ENCODE assay signal across 11 mouse cellular contexts in the genomic region with DNA sequence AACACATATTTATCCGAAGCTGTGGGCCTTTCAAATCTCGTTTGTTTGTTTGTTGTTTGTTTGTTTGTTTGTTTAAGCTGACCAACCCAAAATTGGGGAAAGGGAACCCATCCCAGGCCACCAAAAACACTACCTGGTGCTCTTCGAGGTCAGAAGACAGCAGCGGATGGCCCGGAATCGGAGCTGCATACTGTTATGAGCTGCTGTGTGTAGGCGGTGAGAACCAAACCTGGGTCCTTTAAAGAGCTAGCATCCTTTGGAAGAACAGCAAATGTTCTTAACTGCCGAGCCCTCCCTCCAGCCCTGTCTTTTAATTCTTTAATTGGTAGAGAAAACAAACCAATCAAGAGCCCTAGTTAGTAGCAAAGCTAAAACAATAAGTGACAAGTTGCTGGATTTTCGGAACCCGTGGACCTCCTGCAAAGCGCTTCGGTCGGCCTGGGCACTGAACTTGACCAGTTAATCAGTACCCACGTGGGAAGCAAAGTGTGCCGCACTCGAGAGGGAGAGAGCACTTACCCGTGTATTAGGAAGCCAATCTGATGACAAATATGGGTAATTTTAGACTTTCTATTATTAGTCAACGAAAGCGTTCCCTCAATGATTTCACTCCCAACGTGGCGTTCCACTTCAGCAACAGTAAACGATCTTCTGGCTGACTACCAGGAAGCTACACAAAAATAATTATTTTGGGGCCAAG. TPM values are rescaled to one million over a fixed set of nuclear protein-coding genes. Genes with fewer than 3 reads are reported as not detected.
DNase-seq lines count a peak whose midpoint lies in the region; ATAC-seq lines count a peak whose summit lies in the region.
"Had no signal": no experiment of that assay in that cellular context is flagged by ENCODE, and none has a peak within 500 bp of the region (broad histone marks: within the 10 kb centered on the region; RNA-seq: fewer than 3 reads in every experiment).

No protein-coding gene starts in this region.

- no peak overlapping the region for H3K4me3 ChIP-seq in midbrain, embryonic 16.5 days (ENCODE audit: low read depth, low read length)
- H3K4me3 ChIP-seq in midbrain, embryonic 11.5 days (ENCODE audit: low read depth, low read length), result no peak overlapping the region
- H3K4me3 ChIP-seq in heart, embryonic 12.5 days, result no peak overlapping the region
- H3K4me3 ChIP-seq in stomach, embryonic 16.5 days (replicated peaks; ENCODE audit: low read length), result no peak overlapping the region
- H3K4me3 ChIP-seq: embryonic facial prominence, embryonic 15.5 days; midbrain, embryonic 15.5 days had no signal

- no peaks in the 10 kb centered on the region for H3K36me3 ChIP-seq in midbrain, embryonic 16.5 days (ENCODE audit: control insufficient read depth, insufficient read depth, low read length)
- no peaks in the 10 kb centered on the region for H3K36me3 ChIP-seq in midbrain, embryonic 11.5 days (ENCODE audit: control insufficient read depth, insufficient read depth, low read length)
- H3K36me3 ChIP-seq in heart, embryonic 12.5 days, result no peaks in the 10 kb centered on the region
- no peaks in the 10 kb centered on the region for H3K36me3 ChIP-seq in stomach, embryonic 16.5 days (ENCODE audit: control insufficient read depth, insufficient read depth, low read length)
- H3K36me3 ChIP-seq: embryonic facial prominence, embryonic 15.5 days; midbrain, embryonic 15.5 days had no signal

- 82% methylated on average over 22 of the region's 22 CpGs for WGBS in midbrain, embryonic 16.5 days
- WGBS in midbrain, embryonic 11.5 days, result 85% methylated on average over 22 of the region's 22 CpGs
- WGBS in heart, embryonic 12.5 days, result 59% methylated on average over 22 of the region's 22 CpGs
- 61% methylated on average over 22 of the region's 22 CpGs for WGBS in stomach, embryonic 16.5 days

- H3K27ac ChIP-seq in midbrain, embryonic 16.5 days (ENCODE audit: low read length), result peak overlapping the region; percentile 18; the same call in 1 of the 2 replicates
- no peak overlapping the region for H3K27ac ChIP-seq in midbrain, embryonic 11.5 days (ENCODE audit: low read depth, low read length)
- peak overlapping the region; percentile 75 for H3K27ac ChIP-seq in heart, embryonic 12.5 days (ENCODE audit: poor library complexity, severe bottlenecking)
- H3K27ac ChIP-seq in stomach, embryonic 16.5 days (ENCODE audit: low read length), result peak overlapping the region; percentile 56

- H3K9ac ChIP-seq in midbrain, embryonic 16.5 days (ENCODE audit: low read depth, low read length), result no peak overlapping the region
- no peak overlapping the region for H3K9ac ChIP-seq in midbrain, embryonic 11.5 days (ENCODE audit: low read length)
- no peak overlapping the region for H3K9ac ChIP-seq in heart, embryonic 12.5 days
- H3K9ac ChIP-seq in stomach, embryonic 16.5 days (ENCODE audit: low read length), result no peak overlapping the region
- H3K9ac ChIP-seq: embryonic facial prominence, embryonic 15.5 days; midbrain, embryonic 15.5 days had no signal

- ATAC-seq in midbrain, embryonic 16.5 days, result no peak
- no peak for ATAC-seq in midbrain, embryonic 11.5 days (ENCODE audit: low FRiP score)
- ATAC-seq in heart, embryonic 12.5 days (ENCODE audit: insufficient number of reproducible peaks, low FRiP score), result no peak
- no peak for ATAC-seq in stomach, embryonic 16.5 days (ENCODE audit: insufficient read depth, low FRiP score)
- ATAC-seq: midbrain, embryonic 15.5 days had no signal

- no peak overlapping the region for H3K4me2 ChIP-seq in midbrain, embryonic 16.5 days (ENCODE audit: low read length)
- no peak overlapping the region for H3K4me2 ChIP-seq in midbrain, embryonic 11.5 days
- H3K4me2 ChIP-seq in heart, embryonic 12.5 days, result peak overlapping the region; percentile 18
- 0 out of 2 replicates have a peak overlapping the region, but pooled peaks have one; percentile 4 for H3K4me2 ChIP-seq in stomach, embryonic 16.5 days (ENCODE audit: low read depth, low read length)
- H3K4me2 ChIP-seq: embryonic facial prominence, embryonic 15.5 days; midbrain, embryonic 15.5 days had no signal

- intact Hi-C loops in left cerebral cortex, postnatal 36 days (cut with DNase I), result no loop called here

- H3K9me3 ChIP-seq in midbrain, embryonic 16.5 days (replicated peaks; ENCODE audit: control insufficient read depth, low read length, poor library complexity, severe bottlenecking), result no peaks in the 10 kb centered on the region
- H3K9me3 ChIP-seq in midbrain, embryonic 11.5 days (ENCODE audit: control insufficient read depth, low read length), result no peaks in the 10 kb centered on the region
- no peaks in the 10 kb centered on the region for H3K9me3 ChIP-seq in heart, embryonic 12.5 days (replicated peaks)
- H3K9me3 ChIP-seq in stomach, embryonic 16.5 days (replicated peaks; ENCODE audit: control insufficient read depth, low read length), result no peaks in the 10 kb centered on the region
- H3K9me3 ChIP-seq: embryonic facial prominence, embryonic 15.5 days; midbrain, embryonic 15.5 days had no signal

- no peak for DNase-seq in midbrain, embryonic 11.5 days (ENCODE audit: low spot score, missing footprints)
- peak; percentile 61 for DNase-seq in kidney, postnatal 10 days
- no peak for DNase-seq in ovary, postnatal 36 days (ENCODE audit: low spot score)
- no peak for DNase-seq in left cerebral cortex, postnatal 36 days (ENCODE audit: low spot score in 2 of 2)
- DNase-seq: right cerebral cortex, postnatal 25 days had no signal

- no peaks in the 10 kb centered on the region for H3K27me3 ChIP-seq in midbrain, embryonic 16.5 days (ENCODE audit: control insufficient read depth, insufficient read depth, low read depth, low read length)
- H3K27me3 ChIP-seq in midbrain, embryonic 11.5 days (ENCODE audit: control insufficient read depth, insufficient read depth, low read length), result no peaks in the 10 kb centered on the region
- H3K27me3 ChIP-seq in heart, embryonic 12.5 days (replicated peaks), result no peaks in the 10 kb centered on the region
- no peaks in the 10 kb centered on the region for H3K27me3 ChIP-seq in stomach, embryonic 16.5 days (ENCODE audit: control insufficient read depth, insufficient read depth, low read length)
- H3K27me3 ChIP-seq: embryonic facial prominence, embryonic 15.5 days; midbrain, embryonic 15.5 days had no signal

- peaks cover 26% of the 10 kb centered on the region for H3K4me1 ChIP-seq in midbrain, embryonic 16.5 days (ENCODE audit: control insufficient read depth, insufficient read depth, low read length)
- H3K4me1 ChIP-seq in midbrain, embryonic 11.5 days (ENCODE audit: control insufficient read depth, insufficient read depth, low read length), result peaks cover 15% of the 10 kb centered on the region
- peaks cover 42% of the 10 kb centered on the region for H3K4me1 ChIP-seq in heart, embryonic 12.5 days (replicated peaks)
- peaks cover 17% of the 10 kb centered on the region for H3K4me1 ChIP-seq in stomach, embryonic 16.5 days (ENCODE audit: control insufficient read depth, insufficient read depth, low read length)

RNA-seq across cellular contexts. Expression of gene Ina, which starts 45.1 kb away (rescaled TPM):
- polyA plus RNA-seq in midbrain, embryonic 16.5 days (2015; fragmentation: Nextera tagmentation; extraction: Ambion mirVana), result 424 and 528 TPM in 2 replicates
- 179 and 186 TPM in 2 replicates for polyA plus RNA-seq in midbrain, embryonic 11.5 days (2014; fragmentation: Nextera tagmentation; extraction: Ambion mirVana)
- 0.24 and 0.86 TPM in 2 replicates for polyA plus RNA-seq in heart, embryonic 12.5 days (2016; fragmentation: Nextera tagmentation; extraction: Ambion mirVana)
- 5.7 and 6.5 TPM in 2 replicates for polyA plus RNA-seq in stomach, embryonic 16.5 days (2015; fragmentation: Nextera tagmentation; extraction: Ambion mirVana)
- total RNA-seq in left cerebral cortex, postnatal 36 days (2021), result 100 to 1,000 TPM; 209 to 221 TPM
- total RNA-seq: heart, postnatal 10 days had no signal

RNA-seq across cellular contexts. Expression of gene Nt5c2, which starts 45.5 kb away (rescaled TPM):
- 85.7 and 93.4 TPM in 2 replicates for polyA plus RNA-seq in midbrain, embryonic 16.5 days (2015; fragmentation: Nextera tagmentation; extraction: Ambion mirVana)
- 73.5 and 79.6 TPM in 2 replicates for polyA plus RNA-seq in midbrain, embryonic 11.5 days (2014; fragmentation: Nextera tagmentation; extraction: Ambion mirVana)
- polyA plus RNA-seq in heart, embryonic 12.5 days (2016; fragmentation: Nextera tagmentation; extraction: Ambion mirVana), result 108 and 111 TPM in 2 replicates
- 86.4 and 91.2 TPM in 2 replicates for polyA plus RNA-seq in stomach, embryonic 16.5 days (2015; fragmentation: Nextera tagmentation; extraction: Ambion mirVana)
- 10 to 100 TPM; 68.1 to 78.8 TPM for total RNA-seq in left cerebral cortex, postnatal 36 days (2021)

Comparison
In these comparisons a context has a peak if more than half of its experiments do, and no peak if none do; other contexts are left out.
1. H3K4me2 ChIP-seq: peak in heart, embryonic 12.5 days (single experiment) and stomach, embryonic 16.5 days (single experiment); none in midbrain, embryonic 16.5 days (single experiment) and midbrain, embryonic 11.5 days (single experiment).
2. RNA of gene Ina, which starts 45.1 kb away (polyA plus RNA-seq): 424 to 528 TPM in midbrain, embryonic 16.5 days and 179 to 186 TPM in midbrain, embryonic 11.5 days; 5.7 to 6.5 TPM in stomach, embryonic 16.5 days and 0.24 to 0.86 TPM in heart, embryonic 12.5 days; every median in the first group is over 10 times any median in the second.